Mouse (Mus musculus): ENCODE data around the gene H2-Q10.

GRCm38 (mm10) chr17:35484066-35484465, 14.2 kb downstream of the H2-Q10 start:
- TF ChIP-seq CTCF (IDR thresholded peaks at IDR 0.05; ENCODE audit: low read depth, low read length), result peak; percentile 92
- TF ChIP-seq EP300 (IDR thresholded peaks at IDR 0.05; ENCODE audit: insufficient read depth, low read depth, low read length), result no peak
- no peak for TF ChIP-seq POLR2A (IDR thresholded peaks at IDR 0.05; ENCODE audit: insufficient read depth, low read length)

All from ES-Bruce4 (cell line).